Mouse (Mus musculus) liver, embryonic 15.5 days (tissue): ENCODE measurements around the gene Mrpl49. TPM values are rescaled to one million over a fixed set of nuclear protein-coding genes. Genes with fewer than 3 reads are reported as not detected.

ENCODE experiments used
- ATAC-seq: fragments of 200-750 bp; cut with Nextera tagmentation; 2 replicates; pipeline ENCODE4 v1.8.0; 2017; ENCODE audit warnings: moderate number of reproducible peaks, mild to moderate bottlenecking, moderate library complexity; ENCODE audit not compliant: insufficient read depth
- H3K27ac ChIP-seq: fragments of 300-500 bp; sonication (generic); replicated peaks from 2 replicates; pipeline ENCODE4 v1.5.1; 2015; ENCODE audit warnings: mild to moderate bottlenecking, inconsistent platforms
- H3K27me3 ChIP-seq: fragments of 300-500 bp; sonication (generic); 2 replicates; pipeline ENCODE4 v1.6.1; 2015; ENCODE audit warnings: mild to moderate bottlenecking, inconsistent platforms
- H3K36me3 ChIP-seq: fragments of 300-500 bp; sonication (generic); replicated peaks from 2 replicates; pipeline ENCODE4 v1.6.1; 2015; ENCODE audit warnings: moderate library complexity, mild to moderate bottlenecking, inconsistent platforms
- H3K4me1 ChIP-seq: fragments of 300-500 bp; sonication (generic); replicated peaks from 2 replicates; pipeline ENCODE4 v1.6.1; 2015; ENCODE audit warnings: inconsistent platforms
- H3K4me2 ChIP-seq: fragments of 300-500 bp; sonication (generic); 2 replicates; pipeline ENCODE4 v1.6.1; 2015; ENCODE audit warnings: moderate library complexity, mild to moderate bottlenecking, inconsistent platforms
- H3K4me3 ChIP-seq: fragments of 300-500 bp; sonication (generic); replicated peaks from 2 replicates; pipeline ENCODE4 v1.5.1; 2015; ENCODE audit warnings: mild to moderate bottlenecking, inconsistent platforms
- H3K9ac ChIP-seq: fragments of 300-500 bp; sonication (generic); 2 replicates; pipeline ENCODE4 v1.6.1; 2015; ENCODE audit warnings: moderate library complexity, mild to moderate bottlenecking, inconsistent platforms
- H3K9me3 ChIP-seq: fragments of 300-500 bp; sonication (generic); replicated peaks from 2 replicates; pipeline ENCODE4 v1.6.1; 2016; ENCODE audit warnings: inconsistent platforms
- WGBS: fragments of 180-500 bp; shearing (Covaris S2); methylation state at CpG from one replicate; pipeline ENCODE4 v1.1.7; 2015; ENCODE audit warnings: mixed read lengths; ENCODE audit not compliant: insufficient replicate concordance; 5-methylcytosine and 5-hydroxymethylcytosine counted together
- polyA plus RNA-seq: library from polyadenylated mRNA; unstranded; fragments of >200 nt; fragmentation: Nextera tagmentation; extraction: Ambion mirVana; gene quantifications from 2 replicates; pipeline ENCODE4 v1.2.1, GENCODE M21; 2015

Mrpl49 gene
- 39.5 and 41.8 TPM in 2 replicates for polyA plus RNA-seq

DNA sequence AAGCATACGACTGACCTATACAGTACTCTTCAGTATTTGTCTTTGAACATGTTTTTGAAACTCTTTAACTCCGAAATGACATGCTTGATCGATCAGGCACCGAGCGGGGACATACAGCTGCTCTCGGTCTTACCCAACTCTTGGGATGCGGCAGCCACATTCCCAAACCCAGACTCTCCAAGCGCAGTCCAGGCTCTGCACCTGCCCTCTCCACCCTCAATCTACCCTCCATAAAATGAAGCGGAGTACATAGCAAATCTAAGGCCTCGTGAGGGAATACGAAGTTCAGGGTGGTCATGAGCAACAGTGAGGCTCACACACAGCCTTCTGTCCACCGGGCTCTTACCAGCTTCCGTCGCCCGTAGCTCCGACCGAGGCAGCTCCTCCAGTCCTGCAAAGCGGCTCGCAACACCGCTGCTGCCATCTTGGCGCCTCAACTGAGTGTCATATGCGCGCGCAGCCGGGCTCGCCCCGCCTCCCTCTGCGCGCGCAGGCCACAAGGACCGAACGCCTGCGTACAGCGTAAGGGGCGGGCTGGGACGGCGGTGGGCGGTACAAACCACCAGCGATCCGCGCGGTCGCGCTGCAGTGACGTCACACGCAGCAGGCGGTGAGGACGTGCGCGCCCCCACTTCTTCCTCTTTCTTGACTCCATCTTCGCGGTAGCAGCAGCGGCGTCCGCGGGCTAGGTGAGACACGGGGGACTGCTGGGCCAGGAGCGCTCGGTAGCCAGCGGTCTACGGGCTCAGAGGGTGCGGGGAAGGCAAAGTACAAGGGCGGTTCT is at the start of gene Mrpl49, which contains the start of gene Fau:
Mrpl49 (minus strand) TSS at position 473 of the 784 bp plus-strand sequence.
Fau (plus strand) TSS at position 532 of the 784 bp plus-strand sequence.
- peak; percentile 77 for ATAC-seq
- H3K4me2 ChIP-seq = peak within 1 kb of the TSS; percentile 83
- H3K36me3 ChIP-seq = peaks cover 54% of the 10 kb centered on the region
- WGBS = under 1% methylated on average over 63 of the region's 63 CpGs
- H3K9ac ChIP-seq = peak within 1 kb of the TSS; percentile 88
- peak within 1 kb of the TSS; percentile 78 for H3K27ac ChIP-seq
- peak within 1 kb of the TSS; percentile 81 for H3K4me3 ChIP-seq
- peaks cover 55% of the 10 kb centered on the region for H3K4me1 ChIP-seq
- no peaks in the 10 kb centered on the region for H3K9me3 ChIP-seq
- no peaks in the 10 kb centered on the region for H3K27me3 ChIP-seq

DNA sequence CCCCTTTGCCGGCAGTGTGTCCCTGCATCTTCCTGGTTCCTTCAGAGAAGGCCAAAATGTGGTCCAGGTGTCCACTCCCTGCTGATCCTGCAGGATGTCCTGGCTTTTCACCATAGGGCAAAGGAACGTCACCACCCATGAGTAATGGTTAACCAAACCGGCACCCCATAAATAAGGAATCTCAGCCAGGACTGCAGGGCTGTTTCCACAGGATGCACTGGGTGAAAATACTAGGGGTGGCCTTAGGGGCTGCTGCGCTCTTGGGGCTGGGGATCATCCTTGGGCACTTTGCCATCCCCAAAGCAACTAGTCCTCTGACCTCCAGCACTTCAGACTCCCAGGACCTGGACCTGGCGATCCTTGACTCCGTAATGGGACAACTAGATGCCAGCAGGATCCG is 48.0 kb upstream of the Mrpl49 start, which contains the start of gene Naaladl1:
Naaladl1 (plus strand) TSS at position 197 of the 400 bp plus-strand sequence.
- 83% methylated on average over 7 of the region's 7 CpGs for WGBS
- Histone ChIP-seq H3K9me3 (no peaks in the 10 kb centered on the region), H3K4me2 (peak within 1 kb of the TSS; percentile 18), H3K4me1 (peaks cover 50% of the 10 kb centered on the region), H3K36me3 (no peaks in the 10 kb centered on the region), H3K4me3 (no peak within 1 kb of the TSS), H3K27ac (no peak within 1 kb of the TSS), H3K27me3 (no peaks in the 10 kb centered on the region), H3K9ac (0 out of 2 replicates have a peak within 1 kb of the TSS, but pooled peaks have one; percentile 15)
- ATAC-seq = no peak

DNA sequence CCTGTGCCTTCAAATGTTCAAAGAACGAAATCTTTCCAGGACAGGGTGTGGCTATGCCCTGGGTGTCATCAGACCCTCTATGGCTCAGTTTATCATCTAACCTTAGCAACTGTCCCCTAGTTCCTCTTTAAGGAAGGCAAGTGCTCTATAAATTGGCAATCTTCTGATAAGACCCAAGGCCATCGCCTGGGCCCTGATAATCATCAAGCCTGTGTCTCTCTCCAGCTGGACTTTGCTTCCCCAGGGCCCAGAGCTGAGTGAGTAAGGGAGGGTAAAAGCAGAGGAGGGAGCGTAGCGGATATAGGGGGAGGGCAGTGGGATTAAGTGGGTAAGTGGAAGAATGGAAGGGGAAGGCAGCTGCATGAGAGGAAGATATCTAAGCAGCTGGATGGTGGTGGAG is 46.9 kb upstream of the Mrpl49 start:
- H3K4me3 ChIP-seq = no peak overlapping the region
- H3K4me2 ChIP-seq = no peak overlapping the region
- no peaks in the 10 kb centered on the region for H3K27me3 ChIP-seq
- 33% methylated on average over 4 of the region's 4 CpGs for WGBS
- no peak for ATAC-seq
- H3K9ac ChIP-seq = peak overlapping the region; percentile 15; the same call in 1 of the 2 replicates
- peaks cover 53% of the 10 kb centered on the region for H3K4me1 ChIP-seq
- H3K36me3 ChIP-seq = no peaks in the 10 kb centered on the region
- no peaks in the 10 kb centered on the region for H3K9me3 ChIP-seq
- no peak overlapping the region for H3K27ac ChIP-seq

DNA sequence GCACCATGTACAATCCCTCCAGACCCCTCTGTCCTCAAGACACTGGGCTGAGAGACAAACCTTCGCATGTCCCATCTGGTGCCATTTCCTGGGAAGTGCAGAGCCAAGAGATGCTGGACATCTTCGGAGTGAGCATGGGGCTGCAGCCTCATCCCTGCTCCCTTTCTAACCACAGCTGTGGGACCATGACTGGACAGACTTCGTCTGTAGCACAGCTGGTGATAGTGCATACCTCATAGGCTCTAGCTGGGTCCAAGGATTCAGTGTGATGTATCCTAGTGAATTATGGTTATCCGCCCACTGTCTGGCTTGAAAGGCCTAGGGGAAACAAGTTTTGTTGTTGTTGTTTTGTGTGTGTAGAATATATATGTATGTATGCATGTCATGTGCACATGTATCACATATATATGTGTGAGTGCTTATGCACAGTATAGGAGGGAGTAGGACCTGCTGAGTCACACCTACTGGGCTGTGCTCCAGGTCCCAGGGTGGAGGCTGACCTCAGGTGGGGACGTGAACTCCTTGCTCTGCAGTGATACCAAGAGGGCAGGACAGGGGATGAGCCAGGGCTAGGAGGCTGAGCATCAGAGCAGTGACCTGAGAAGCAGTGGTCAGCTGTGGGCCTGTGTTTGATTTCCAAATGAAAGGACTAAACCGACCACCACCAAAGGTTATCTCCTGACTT is 44.7 kb upstream of the Mrpl49 start:
- H3K27me3 ChIP-seq = no peaks in the 10 kb centered on the region
- H3K4me2 ChIP-seq = no peak overlapping the region
- peaks cover 58% of the 10 kb centered on the region for H3K4me1 ChIP-seq

DNA sequence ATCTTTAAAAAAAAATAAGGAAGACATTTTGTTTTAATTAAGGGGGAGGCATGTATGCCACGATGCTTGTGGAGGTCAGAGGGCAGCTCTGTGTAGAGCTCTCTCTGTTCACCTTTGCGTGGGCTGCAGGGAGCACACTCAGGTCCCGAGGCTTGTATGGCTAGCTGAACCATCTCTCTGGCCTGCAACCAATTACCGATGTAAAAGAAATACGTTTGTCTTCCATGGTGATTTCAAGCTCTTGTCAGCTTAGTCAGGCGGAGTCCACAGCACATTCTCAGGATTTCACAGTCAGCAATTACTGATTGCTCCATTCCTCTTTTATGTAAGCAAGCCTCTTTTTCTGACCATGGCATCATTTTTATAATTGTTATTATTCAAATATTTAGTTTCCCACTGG is 43.6 kb upstream of the Mrpl49 start:
- no peaks in the 10 kb centered on the region for H3K9me3 ChIP-seq
- H3K36me3 ChIP-seq = peaks cover 11% of the 10 kb centered on the region
- H3K9ac ChIP-seq = no peak overlapping the region
- peaks cover 56% of the 10 kb centered on the region for H3K4me1 ChIP-seq
- ATAC-seq = no peak
- 0 out of 2 replicates have a peak overlapping the region, but pooled peaks have one; percentile 63 for H3K27ac ChIP-seq
- no peak overlapping the region for H3K4me2 ChIP-seq
- H3K4me3 ChIP-seq = no peak overlapping the region
- H3K27me3 ChIP-seq = no peaks in the 10 kb centered on the region
- 77% methylated on average over 6 of the region's 6 CpGs for WGBS

More for the DNA sequence above, 44.7 kb upstream of the Mrpl49 start:
- WGBS = 59% methylated on average over 6 of the region's 6 CpGs
- peaks cover 11% of the 10 kb centered on the region for H3K36me3 ChIP-seq
- no peaks in the 10 kb centered on the region for H3K9me3 ChIP-seq
- no peak overlapping the region for H3K9ac ChIP-seq
- H3K27ac ChIP-seq = peak overlapping the region; percentile 63
- peak; percentile 95 for ATAC-seq
- H3K4me3 ChIP-seq = no peak overlapping the region

DNA sequence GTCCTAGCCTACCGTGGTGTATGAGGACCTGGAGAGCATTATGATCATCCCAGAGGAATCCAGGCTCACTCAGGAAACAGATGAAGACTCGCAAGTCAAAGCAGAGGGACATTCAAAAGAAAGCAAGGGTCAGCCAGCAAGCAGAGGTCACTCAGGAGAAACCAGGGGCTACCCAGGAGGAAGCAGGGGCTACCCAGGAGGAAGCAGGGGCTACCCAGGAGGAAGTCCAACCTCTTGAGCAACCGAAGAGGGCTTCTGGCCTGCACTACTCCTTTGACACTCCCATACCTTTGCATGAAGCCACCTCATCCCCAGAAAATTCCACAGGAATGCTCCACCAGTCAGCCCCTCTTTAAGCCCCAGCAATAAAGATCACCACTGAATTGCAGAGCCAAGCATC is 40.3 kb upstream of the Mrpl49 start:
- no peak overlapping the region for H3K4me2 ChIP-seq
- WGBS = 53% methylated on average over 3 of the region's 3 CpGs
- peaks cover 44% of the 10 kb centered on the region for H3K36me3 ChIP-seq
- H3K4me3 ChIP-seq = no peak overlapping the region
- no peak overlapping the region for H3K9ac ChIP-seq
- no peaks in the 10 kb centered on the region for H3K27me3 ChIP-seq
- no peaks in the 10 kb centered on the region for H3K9me3 ChIP-seq
- no peak for ATAC-seq
- H3K4me1 ChIP-seq = peaks cover 27% of the 10 kb centered on the region
- H3K27ac ChIP-seq = no peak overlapping the region

DNA sequence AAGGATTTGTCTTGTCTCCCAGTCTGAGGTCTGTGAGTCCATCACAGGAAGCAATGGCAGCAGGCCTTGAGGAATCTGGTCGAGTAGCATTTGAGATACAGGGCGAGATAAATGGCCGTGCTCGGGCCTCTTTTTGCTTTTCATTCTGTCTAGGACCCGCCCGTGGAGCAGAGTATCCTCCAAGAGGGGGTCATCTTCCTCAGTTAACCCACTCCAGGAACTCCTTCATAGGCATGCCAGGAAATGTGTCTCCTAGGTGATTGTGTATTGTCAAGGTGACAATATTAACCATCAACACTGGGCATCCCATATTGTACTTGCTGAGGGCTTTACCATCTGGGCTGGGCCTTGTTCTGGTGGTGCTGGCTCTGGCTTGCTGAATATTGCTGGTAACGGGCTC is 36.5 kb upstream of the Mrpl49 start, which contains the start of gene AC131692.1:
AC131692.1 (plus strand) TSS at position 301 of the 400 bp plus-strand sequence.
- Histone ChIP-seq H3K4me1 (peaks cover 9% of the 10 kb centered on the region; the same call in 1 of the 2 replicates), H3K9ac (no peak within 1 kb of the TSS), H3K36me3 (peaks cover 81% of the 10 kb centered on the region)

DNA sequence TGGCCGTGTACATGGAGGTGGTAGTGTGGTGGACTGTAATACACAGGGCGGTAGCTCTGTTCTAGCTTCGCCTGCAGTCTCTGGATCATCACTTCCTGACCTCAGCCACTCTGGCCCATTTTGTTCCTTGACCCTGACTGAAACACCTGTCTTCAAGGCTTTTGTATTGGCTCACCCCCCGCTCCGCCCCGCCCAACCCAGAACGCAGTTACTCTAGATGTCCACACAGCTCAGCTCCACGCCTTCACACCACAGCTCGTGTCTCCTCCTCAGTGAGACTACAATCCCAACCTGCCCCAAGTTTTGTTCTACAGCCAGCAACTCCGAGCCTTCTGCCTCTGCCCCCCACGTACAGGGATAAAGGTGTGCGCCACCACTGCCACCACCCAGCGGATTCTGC is 31.3 kb upstream of the Mrpl49 start:
- peaks cover 29% of the 10 kb centered on the region for H3K4me1 ChIP-seq
- H3K9ac ChIP-seq = no peak overlapping the region
- no peaks in the 10 kb centered on the region for H3K9me3 ChIP-seq
- no peak overlapping the region for H3K27ac ChIP-seq
- WGBS = 93% methylated on average over 13 of the region's 13 CpGs
- no peak overlapping the region for H3K4me3 ChIP-seq
- ATAC-seq = no peak
- H3K27me3 ChIP-seq = no peaks in the 10 kb centered on the region
- no peak overlapping the region for H3K4me2 ChIP-seq
- H3K36me3 ChIP-seq = peaks cover 82% of the 10 kb centered on the region

More for the DNA sequence above, 36.5 kb upstream of the Mrpl49 start, which contains the start of gene AC131692.1:
- 80% methylated on average over 7 of the region's 7 CpGs for WGBS
- no peaks in the 10 kb centered on the region for H3K9me3 ChIP-seq
- no peak for ATAC-seq
- H3K27ac ChIP-seq = no peak within 1 kb of the TSS
- no peak within 1 kb of the TSS for H3K4me3 ChIP-seq
- H3K4me2 ChIP-seq = no peak within 1 kb of the TSS
- no peaks in the 10 kb centered on the region for H3K27me3 ChIP-seq

DNA sequence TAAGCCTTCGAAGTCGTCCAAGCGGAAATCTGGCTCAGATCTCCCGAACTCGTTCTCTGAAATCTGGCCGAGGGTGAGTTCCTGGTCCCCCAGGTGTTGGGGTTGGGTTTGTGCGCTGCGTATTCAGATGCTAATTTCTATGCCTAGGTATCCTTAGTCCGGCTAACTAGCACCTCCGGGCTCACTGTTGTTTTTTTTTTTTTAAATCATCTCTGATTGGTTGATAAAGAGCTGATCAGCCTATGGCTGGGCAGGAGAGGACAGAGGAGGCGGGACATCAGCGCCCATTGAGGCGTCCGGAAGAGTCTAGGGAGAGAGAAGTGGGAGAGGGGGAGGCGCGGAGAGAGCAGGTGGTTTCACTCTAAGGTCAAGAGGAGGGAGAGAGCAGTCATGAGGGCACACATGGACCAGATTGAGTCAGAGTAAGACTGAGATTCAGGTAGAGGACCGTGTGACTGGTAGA is 27.9 kb upstream of the Mrpl49 start:
- Histone ChIP-seq H3K4me1 (peaks cover 39% of the 10 kb centered on the region), H3K9ac (peak overlapping the region; percentile 76), H3K4me2 (peak overlapping the region; percentile 85), H3K27ac (peak overlapping the region; percentile 92), H3K36me3 (peaks cover 72% of the 10 kb centered on the region), H3K4me3 (peak overlapping the region; percentile 81), H3K27me3 (no peaks in the 10 kb centered on the region), H3K9me3 (no peaks in the 10 kb centered on the region)
- 0% methylated on average over 17 of the region's 17 CpGs for WGBS
- peak; percentile 77 for ATAC-seq

DNA sequence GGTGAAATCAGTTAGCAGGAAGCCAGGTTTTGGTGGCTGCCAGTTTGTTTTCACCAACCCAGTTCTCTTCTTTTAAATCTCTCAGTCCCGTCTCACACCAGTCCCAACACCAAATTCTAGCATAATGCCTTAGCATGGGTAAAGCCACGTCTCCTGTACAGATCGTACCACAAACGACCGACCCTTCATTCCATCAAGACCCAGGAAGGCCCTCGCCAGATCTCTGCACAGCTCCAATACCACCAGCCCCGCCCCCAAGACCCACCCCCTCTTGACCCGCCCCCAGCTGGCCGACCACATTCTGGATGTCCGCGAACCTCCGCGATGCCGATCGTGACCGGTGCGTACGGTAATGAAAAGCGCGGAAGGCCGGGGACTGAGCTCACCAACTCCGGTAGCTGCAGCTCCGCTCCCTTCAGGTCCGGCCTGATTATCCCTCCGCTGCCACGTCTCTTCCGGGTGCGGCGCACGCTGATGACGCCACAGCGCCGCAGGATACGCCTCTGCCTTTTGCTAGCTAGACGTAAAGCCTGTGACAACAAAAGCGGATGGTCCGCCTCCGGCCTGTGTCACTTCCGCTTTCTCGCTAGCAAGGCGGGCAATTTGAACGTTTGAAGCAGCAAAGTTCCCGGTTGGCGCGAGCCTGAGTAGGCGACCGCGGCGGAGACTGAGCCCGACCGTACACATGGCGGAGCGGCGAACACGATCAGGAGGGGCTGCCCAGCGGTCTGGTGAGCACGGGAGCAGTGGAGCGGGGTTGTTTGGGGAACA is 27.1 kb upstream of the Mrpl49 start, which contains the start of the genes Zfpl1 and Cdca5:
Zfpl1 (minus strand) TSS at position 479 of the 771 bp plus-strand sequence.
Cdca5 (plus strand) TSS at position 506 of the 771 bp plus-strand sequence.
- H3K27ac ChIP-seq = peak within 1 kb of the TSS; percentile 92
- H3K4me1 ChIP-seq = peaks cover 39% of the 10 kb centered on the region
- under 1% methylated on average over 58 of the region's 58 CpGs for WGBS
- peak within 1 kb of the TSS; percentile 85 for H3K4me2 ChIP-seq
- peak within 1 kb of the TSS; percentile 81 for H3K4me3 ChIP-seq
- no peaks in the 10 kb centered on the region for H3K27me3 ChIP-seq
- peak; percentile 87 for ATAC-seq
- H3K36me3 ChIP-seq = peaks cover 70% of the 10 kb centered on the region
- no peaks in the 10 kb centered on the region for H3K9me3 ChIP-seq
- H3K9ac ChIP-seq = peak within 1 kb of the TSS; percentile 76
